Mouse (Mus musculus) heart, embryonic 15.5 days (tissue): Measurements from ENCODE around the gene Commd7. TPM values are rescaled to one million over a fixed set of nuclear protein-coding genes. Genes with fewer than 3 reads are reported as not detected.

Experiments
- polyA plus RNA-seq: library from polyadenylated mRNA; unstranded; fragments of >200 nt; fragmentation: Nextera tagmentation; extraction: Ambion mirVana; gene quantifications from 2 replicates; pipeline ENCODE4 v1.2.1, GENCODE M21; 2015

The Commd7 gene
- polyA plus RNA-seq, 1 experiment from 2014 or later = 52.4 TPM

Other genes starting within 250 kb of the Commd7 start
- gene 4930404H24Rik, start 140.0 kb downstream of the Commd7 start, polyA plus RNA-seq = not detected in 2 replicates
- 6.9 and 10.9 TPM in 2 replicates for gene Nol4l, start 102.8 kb downstream of the Commd7 start, polyA plus RNA-seq
- 3.6 and 10.6 TPM in 2 replicates for gene Dnmt3b, start 16.7 kb upstream of the Commd7 start, polyA plus RNA-seq
- not detected in 2 replicates for gene Dnmt3c, start 63.9 kb upstream of the Commd7 start, polyA plus RNA-seq
- gene Mapre1, start 108.5 kb upstream of the Commd7 start, polyA plus RNA-seq = 210 and 241 TPM in 2 replicates
- gene Efcab8, start 147.2 kb upstream of the Commd7 start, polyA plus RNA-seq = 0.16 TPM in 1 of 2 replicates, not detected in the other
- not detected in 2 replicates for gene Sun5, start 238.3 kb upstream of the Commd7 start, polyA plus RNA-seq
- gene Bpifb2, start 242.3 kb upstream of the Commd7 start, polyA plus RNA-seq = not detected in 2 replicates